Mouse (Mus musculus): ENCODE data around the gene Lrba.

Gene Lrba

DNA sequence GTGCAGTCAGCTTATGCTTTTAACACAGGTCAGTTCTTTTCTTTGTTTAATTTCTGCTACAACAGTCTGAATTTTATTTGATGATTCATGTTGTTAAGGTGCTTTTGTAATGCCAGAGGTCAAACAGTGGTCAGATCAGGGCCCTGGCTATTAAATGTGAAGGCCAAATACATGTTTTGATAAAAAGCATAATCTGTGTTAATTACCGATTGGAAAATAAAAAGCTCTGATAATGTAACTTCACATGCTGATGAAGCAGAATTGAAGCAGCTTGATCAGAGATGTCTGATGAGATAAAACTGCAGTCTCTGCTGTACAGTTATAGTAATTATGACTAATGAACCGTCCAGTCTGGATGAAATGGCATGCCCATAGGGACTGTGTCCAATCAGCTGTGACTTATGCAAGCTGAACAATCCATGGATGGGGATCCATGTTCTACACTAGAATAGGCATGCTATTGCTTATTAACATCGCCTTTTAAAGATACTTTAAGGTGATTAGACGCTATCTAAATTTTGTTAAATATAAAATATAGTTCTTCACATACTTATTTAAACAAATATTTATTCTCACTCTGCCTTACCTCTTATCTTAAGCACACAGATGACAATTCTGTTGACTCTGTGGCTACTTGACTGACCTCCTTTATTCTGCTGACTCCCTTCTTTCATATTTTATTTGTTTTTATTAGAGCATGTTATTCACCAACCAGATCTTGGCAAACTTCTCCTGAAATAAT, 336.0 kb downstream of the Lrba start:
- DNase-seq (ENCODE audit: low spot score): no peak

- no peak for DNase-seq (ENCODE audit: low spot score)
Measured at GRCm38 (mm10) chr3:86561023-86561344, 336.5 kb downstream of the Lrba start.

- DNase-seq (ENCODE audit: low spot score): no peak
Measured at GRCm38 (mm10) chr3:86561396-86561795, 336.9 kb downstream of the Lrba start.

DNA sequence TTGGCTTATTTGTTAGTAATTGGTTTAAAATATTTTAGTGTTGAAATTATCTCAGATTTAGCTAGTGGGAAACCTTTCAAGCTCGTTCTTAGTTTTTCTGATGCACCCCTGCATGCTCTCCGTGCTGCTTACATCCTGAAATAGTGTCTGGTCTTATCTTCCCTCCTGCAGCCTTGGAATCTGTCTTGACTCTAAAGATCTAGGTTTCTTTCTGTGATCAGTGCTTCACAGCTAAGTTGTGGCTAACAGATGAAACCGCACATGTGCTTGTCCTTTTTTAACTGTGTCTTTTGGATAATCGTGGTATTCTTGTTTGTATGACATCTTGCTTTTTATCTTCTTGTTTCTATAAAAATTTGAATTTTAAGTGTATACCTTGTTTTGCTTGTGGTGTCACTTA, 342.8 kb downstream of the Lrba start:
- DNase-seq (ENCODE audit: low spot score): no peak

GRCm38 (mm10) chr3:86571518-86571917, 347.0 kb downstream of the Lrba start:
- DNase-seq (ENCODE audit: low spot score): no peak

GRCm38 (mm10) chr3:86572519-86573244, 348.2 kb downstream of the Lrba start:
- DNase-seq (ENCODE audit: low spot score): no peak

DNA sequence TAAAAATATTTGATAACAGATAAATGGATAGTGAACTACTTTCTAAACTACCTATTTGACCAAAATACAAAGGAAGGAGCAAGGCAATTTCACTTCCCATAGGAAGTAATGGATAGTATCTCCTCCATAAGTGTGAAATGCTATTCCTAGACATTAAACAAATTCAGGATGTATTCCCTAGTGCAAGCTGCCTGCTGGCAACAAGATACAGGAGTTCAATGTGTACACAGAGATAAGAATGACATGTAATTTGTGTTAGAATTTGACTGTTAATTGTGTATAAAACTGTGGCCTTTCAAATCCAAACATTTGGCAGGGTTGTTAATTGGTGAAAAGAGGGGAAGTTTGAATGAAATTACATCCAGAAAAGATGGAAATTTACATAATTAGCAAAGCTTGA, 350.8 kb downstream of the Lrba start:
- DNase-seq (ENCODE audit: low spot score): no peak

DNA sequence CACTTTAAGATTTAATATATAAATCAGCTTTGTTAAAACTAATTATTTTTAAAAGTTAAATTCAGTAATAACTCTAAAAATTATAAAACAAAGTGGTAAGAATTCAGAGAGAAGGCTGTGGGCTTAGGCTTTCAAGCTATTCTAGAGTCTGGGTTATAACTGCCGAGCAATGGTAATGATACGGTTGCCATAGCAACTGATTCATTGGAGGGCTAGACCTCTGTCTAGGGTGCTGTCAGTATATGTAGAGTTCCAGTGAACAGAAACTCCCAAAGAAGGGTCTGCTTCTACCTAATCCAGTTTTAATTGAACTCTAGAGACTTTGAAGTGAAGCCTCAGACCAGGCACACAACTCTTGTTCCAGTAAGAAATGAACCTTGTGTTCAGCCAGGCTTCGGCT, 377.8 kb downstream of the Lrba start:
- no peak for DNase-seq (ENCODE audit: low spot score)

DNA sequence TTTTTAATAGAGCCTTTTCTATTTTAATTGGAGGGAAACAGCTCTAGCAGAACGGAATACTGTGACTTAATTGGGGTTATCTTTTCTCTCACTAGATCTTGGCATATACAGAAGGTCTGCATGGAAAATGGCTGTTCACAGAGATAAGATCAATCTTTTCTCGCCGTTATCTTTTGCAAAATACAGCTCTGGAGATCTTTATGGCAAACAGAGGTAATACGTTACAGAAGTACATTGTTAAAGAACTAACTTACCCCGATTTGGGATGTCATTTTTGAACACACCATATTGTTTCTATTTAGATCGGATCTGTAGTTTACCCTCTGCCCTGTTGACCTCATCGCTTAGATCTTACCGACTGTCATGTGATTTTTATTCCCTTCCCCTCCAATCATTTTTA, 381.3 kb downstream of the Lrba start:
- DNase-seq (ENCODE audit: low spot score): no peak

GRCm38 (mm10) chr3:86627008-86627743, 402.7 kb downstream of the Lrba start:
- DNase-seq (ENCODE audit: low spot score): no peak

- DNase-seq (ENCODE audit: low spot score): no peak
Measured at GRCm38 (mm10) chr3:86629379-86629778, 404.9 kb downstream of the Lrba start.

DNA sequence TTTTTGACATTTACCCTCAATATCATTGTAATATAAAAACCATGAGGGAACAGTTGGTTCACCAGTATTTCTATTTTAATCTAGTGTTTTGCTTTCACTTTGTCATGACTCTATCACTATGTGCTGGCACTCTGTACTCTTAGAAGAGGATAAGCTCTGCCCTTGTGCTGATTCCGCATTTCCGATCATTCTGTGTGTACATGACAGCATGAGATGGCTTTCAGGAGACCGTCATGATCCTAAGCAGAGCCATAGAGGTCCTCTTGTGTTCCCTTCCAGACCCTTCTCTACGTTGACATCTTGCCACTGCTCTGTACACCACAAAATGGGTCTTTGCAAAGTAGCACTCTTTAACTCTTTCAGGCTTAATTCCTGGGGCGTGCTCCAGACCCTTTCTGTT, 411.0 kb downstream of the Lrba start:
- DNase-seq (ENCODE audit: low spot score): no peak

- no peak for DNase-seq (ENCODE audit: low spot score)
Measured at GRCm38 (mm10) chr3:86635940-86636339, 411.5 kb downstream of the Lrba start.

DNA sequence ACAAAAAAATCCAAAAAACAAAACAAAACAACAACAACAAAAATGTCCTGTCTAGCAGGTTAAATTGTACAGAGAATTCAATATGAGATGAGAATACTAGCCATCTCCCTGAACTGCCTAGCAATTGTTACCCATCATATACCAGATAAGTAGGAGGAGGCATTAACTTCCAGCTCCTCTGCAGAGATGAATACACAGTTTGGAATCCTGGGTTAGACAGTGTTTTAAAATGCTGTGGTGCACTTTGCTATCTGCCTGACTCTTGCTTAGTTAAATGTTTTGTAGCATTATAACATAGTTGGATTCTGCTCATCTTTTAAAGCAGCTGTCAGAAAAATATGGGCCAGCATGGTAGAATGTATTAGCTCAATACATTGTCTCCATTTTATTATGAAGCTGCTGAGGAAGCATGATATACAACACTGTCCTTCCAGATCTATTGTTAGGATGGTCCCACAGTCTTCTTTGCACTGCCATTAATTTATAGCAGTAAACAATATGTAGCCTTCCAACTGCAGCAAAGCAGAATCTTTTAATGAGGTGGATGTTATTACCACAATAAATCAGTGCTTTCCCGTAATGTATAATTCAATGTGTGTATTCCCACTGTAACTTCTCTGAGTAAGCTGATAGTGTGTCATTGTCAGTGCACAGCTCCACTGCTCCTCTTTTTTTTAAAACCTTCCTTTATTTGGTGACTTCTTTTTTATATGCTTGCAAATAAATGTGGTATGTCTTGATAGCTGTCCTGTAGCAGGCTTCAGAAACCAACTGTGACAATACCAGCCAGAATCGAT, 414.3 kb downstream of the Lrba start:
- no peak for DNase-seq (ENCODE audit: low spot score)

GRCm38 (mm10) chr3:86641393-86641792, 416.9 kb downstream of the Lrba start:
- DNase-seq (ENCODE audit: low spot score): no peak

- no peak for DNase-seq (ENCODE audit: low spot score)
Measured at GRCm38 (mm10) chr3:86641796-86642195, 417.3 kb downstream of the Lrba start.

- no peak for DNase-seq (ENCODE audit: low spot score)
Measured at GRCm38 (mm10) chr3:86646771-86647170, 422.3 kb downstream of the Lrba start.

DNA sequence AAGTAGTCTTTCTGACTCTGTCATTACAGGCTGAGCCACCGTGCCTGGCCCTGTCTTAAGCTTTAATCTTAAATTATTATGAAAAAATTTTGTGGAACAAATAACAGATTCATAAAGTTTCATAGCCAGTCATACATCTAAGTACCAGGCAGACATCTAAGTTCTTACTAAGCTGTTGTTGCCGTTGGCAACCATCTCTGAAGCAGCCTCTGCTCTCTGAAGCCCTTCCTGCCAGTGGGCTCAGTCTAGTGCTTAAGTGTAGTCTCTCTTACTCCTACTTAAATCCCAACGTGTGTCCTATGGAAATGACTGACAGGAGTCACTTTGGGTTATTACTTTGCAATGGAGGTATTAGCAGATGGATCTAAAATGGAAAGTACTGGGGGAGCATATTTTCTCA, 426.5 kb downstream of the Lrba start:
- no peak for DNase-seq (ENCODE audit: low spot score)

DNA sequence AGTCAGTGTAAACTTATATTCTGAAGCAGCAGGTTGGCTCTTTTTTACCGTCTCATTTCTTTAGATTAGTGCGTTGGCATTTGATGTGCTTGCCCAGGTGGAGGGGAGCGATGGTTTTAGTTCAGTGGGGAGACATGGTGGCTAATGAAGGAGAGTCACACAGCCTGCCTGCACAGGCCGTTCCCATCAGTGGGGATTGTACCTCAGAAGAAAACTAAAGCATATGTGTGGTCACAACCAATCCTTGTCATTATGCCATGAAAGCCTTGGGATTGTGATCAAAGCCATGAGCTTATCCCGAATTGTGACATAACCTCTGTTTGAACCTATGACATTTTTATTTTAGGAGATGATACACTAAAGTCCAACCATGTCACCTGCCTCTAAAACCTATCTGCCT, 434.8 kb downstream of the Lrba start:
- no peak for DNase-seq (ENCODE audit: low spot score)

DNA sequence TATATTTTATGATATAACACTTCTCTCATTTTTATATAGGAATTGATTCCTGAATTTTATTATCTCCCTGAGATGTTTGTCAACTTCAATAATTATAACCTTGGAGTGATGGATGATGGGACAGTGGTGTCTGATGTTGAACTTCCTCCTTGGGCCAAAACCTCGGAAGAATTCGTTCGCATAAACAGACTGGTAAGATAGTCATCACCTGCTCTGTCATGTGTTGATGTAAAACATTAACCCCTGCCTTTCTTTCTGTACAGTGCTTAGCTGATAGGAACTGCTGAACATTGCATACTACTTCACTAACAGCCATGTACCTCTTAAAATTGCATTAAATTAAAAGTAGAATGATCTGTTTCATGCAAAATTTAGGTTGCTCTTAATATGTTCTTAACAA, 439.9 kb downstream of the Lrba start:
- no peak for DNase-seq (ENCODE audit: low spot score)

GRCm38 (mm10) chr3:86668146-86668545, 443.7 kb downstream of the Lrba start:
- no peak for DNase-seq (ENCODE audit: low spot score)

- DNase-seq (ENCODE audit: low spot score): no peak
Measured at GRCm38 (mm10) chr3:86677573-86678155, 453.2 kb downstream of the Lrba start.

Measured in urinary bladder, postnatal 10 days (tissue).